Mouse (Mus musculus) megakaryocyte-erythroid progenitor cell, adult 5-6 weeks (primary cell): ENCODE data around the gene Tnfsfm13. TPM values are rescaled to one million over a fixed set of nuclear protein-coding genes. Genes with fewer than 3 reads are reported as not detected.
A peak's percentile ranks its signal among the peaks of the same experiment; 100 is the strongest.
"Not testable (repeated sequence)": the region's sequence is repeated elsewhere in the genome, so short reads cannot be mapped to it uniquely, and the experiment has no call there.

ENCODE experiments used
- ATAC-seq: replicated peaks from 2 replicates; pipeline ENCODE4 v1.8.0; 2016; ENCODE audit warnings: mild to moderate bottlenecking, inconsistent platforms; ENCODE audit not compliant: severe bottlenecking, poor library complexity, low FRiP score, low TSS enrichment
- total RNA-seq, 2 experiments: library from RNA; stranded (forward) in 1 of 2; stranded (reverse) in 1 of 2; fragments of 200-1000, 215-1000 nt in 1 of 2; fragments of >200 nt in 1 of 2; fragmentation: Nextera tagmentation in 1 of 2; gene quantifications; 2 replicates each; pipeline ENCODE4 v1.2.3; 2014 to 2017

The Tnfsfm13 gene
- total RNA-seq (2014; fragmentation: Nextera tagmentation) (0.20 TPM in 1 of 2 replicates, not detected in the other), total RNA-seq (2017) (0.80 and 1.4 TPM in 2 replicates)

- peak; percentile 21; the same call in 1 of the 2 replicates for ATAC-seq
These were observed at the start of gene Tnfsfm13, which contains the start of gene Tnfsf12 for GRCm38 (mm10) chr11:69695361-69696181. Gene Tnfsfm13 (minus strand): TSS chr11:69696098. Gene Tnfsf12 (minus strand): TSS chr11:69695849.

- ATAC-seq = not testable (repeated sequence)
These were observed 35.5 kb upstream of the Tnfsfm13 start for GRCm38 (mm10) chr11:69731408-69731807.

GRCm38 (mm10) chr11:69729063-69729462 lies 33.2 kb upstream of the Tnfsfm13 start:
- ATAC-seq = peak; percentile 65

GRCm38 (mm10) chr11:69725951-69726350 lies 30.1 kb upstream of the Tnfsfm13 start:
- ATAC-seq = no peak

- ATAC-seq = no peak
These were observed 27.2 kb upstream of the Tnfsfm13 start for GRCm38 (mm10) chr11:69723074-69723473.

GRCm38 (mm10) chr11:69720852-69721251 lies 25.0 kb upstream of the Tnfsfm13 start:
- ATAC-seq = no peak

- no peak for ATAC-seq
These were observed 23.5 kb upstream of the Tnfsfm13 start for GRCm38 (mm10) chr11:69719423-69719822.

- no peak for ATAC-seq
These were observed 22.8 kb upstream of the Tnfsfm13 start for GRCm38 (mm10) chr11:69718661-69719060.

- ATAC-seq = no peak
These were observed 21.1 kb upstream of the Tnfsfm13 start for GRCm38 (mm10) chr11:69716953-69717352.

- no peak for ATAC-seq
These were observed 20.0 kb upstream of the Tnfsfm13 start for GRCm38 (mm10) chr11:69715929-69716328.

GRCm38 (mm10) chr11:69715482-69715881 lies 19.6 kb upstream of the Tnfsfm13 start:
- no peak for ATAC-seq

- ATAC-seq = no peak
These were observed 18.9 kb upstream of the Tnfsfm13 start for GRCm38 (mm10) chr11:69714636-69715329.

- no peak for ATAC-seq
These were observed 17.2 kb upstream of the Tnfsfm13 start for GRCm38 (mm10) chr11:69712954-69713672.

- ATAC-seq = no peak
These were observed 15.2 kb upstream of the Tnfsfm13 start for GRCm38 (mm10) chr11:69711082-69711481.

- ATAC-seq = no peak
These were observed 14.6 kb upstream of the Tnfsfm13 start for GRCm38 (mm10) chr11:69710470-69710869.

- ATAC-seq = peak; percentile 27; the same call in 1 of the 2 replicates
These were observed 13.9 kb upstream of the Tnfsfm13 start for GRCm38 (mm10) chr11:69709554-69710446.

- ATAC-seq = no peak
These were observed 12.8 kb upstream of the Tnfsfm13 start for GRCm38 (mm10) chr11:69708614-69709265.

- ATAC-seq = no peak
These were observed 12.0 kb upstream of the Tnfsfm13 start for GRCm38 (mm10) chr11:69707873-69708381.
